Mouse (Mus musculus) common myeloid progenitor, adult 5-6 weeks (primary cell): ENCODE results near the gene Ubl4b. TPM values are rescaled to one million over a fixed set of nuclear protein-coding genes. Genes with fewer than 3 reads are reported as not detected.
A peak's percentile ranks its signal among the peaks of the same experiment; 100 is the strongest.

Source experiments
- ATAC-seq: replicated peaks from 2 replicates; pipeline ENCODE4 v1.8.0; 2016; ENCODE audit warnings: low read depth, mild to moderate bottlenecking, moderate TSS enrichment, inconsistent platforms; ENCODE audit not compliant: poor library complexity, severe bottlenecking
- total RNA-seq: library from RNA; stranded (forward); fragments of 200-1000, 187-1606 nt; gene quantifications from 2 replicates; pipeline ENCODE4 v1.2.3, GENCODE M21; 2017

The Ubl4b gene
- total RNA-seq, 1 experiment from 2014 or later = not detected

- peak; percentile 66 for ATAC-seq
Measured at GRCm38 (mm10) chr3:107571205-107571604, 16.3 kb upstream of the Ubl4b start.

- no peak for ATAC-seq
Measured at GRCm38 (mm10) chr3:107568721-107569120, 13.8 kb upstream of the Ubl4b start.

- no peak for ATAC-seq
Measured at GRCm38 (mm10) chr3:107567766-107568165, 12.9 kb upstream of the Ubl4b start.

GRCm38 (mm10) chr3:107565331-107565730, 10.5 kb upstream of the Ubl4b start:
- no peak for ATAC-seq

GRCm38 (mm10) chr3:107563880-107564279, 9.0 kb upstream of the Ubl4b start:
- ATAC-seq = no peak

GRCm38 (mm10) chr3:107562591-107562990, 7.7 kb upstream of the Ubl4b start:
- no peak for ATAC-seq

- no peak for ATAC-seq
Measured at GRCm38 (mm10) chr3:107562104-107562503, 7.2 kb upstream of the Ubl4b start.

- peak; percentile 96 for ATAC-seq
Measured at GRCm38 (mm10) chr3:107559183-107559582, 4.3 kb upstream of the Ubl4b start.

- ATAC-seq = 0 out of 2 replicates have a peak, but pooled peaks have one; percentile 10
Measured at GRCm38 (mm10) chr3:107558740-107559139, 3.9 kb upstream of the Ubl4b start.

GRCm38 (mm10) chr3:107550409-107551049, 4.3 kb downstream of the Ubl4b start:
- ATAC-seq = peak; percentile 73

GRCm38 (mm10) chr3:107546956-107547355, 7.9 kb downstream of the Ubl4b start:
- no peak for ATAC-seq

GRCm38 (mm10) chr3:107545716-107546412, 9.0 kb downstream of the Ubl4b start:
- no peak for ATAC-seq

GRCm38 (mm10) chr3:107545278-107545677, 9.6 kb downstream of the Ubl4b start:
- no peak for ATAC-seq

- ATAC-seq = no peak
Measured at GRCm38 (mm10) chr3:107543158-107544080, 11.5 kb downstream of the Ubl4b start.

- no peak for ATAC-seq
Measured at GRCm38 (mm10) chr3:107542584-107542983, 12.3 kb downstream of the Ubl4b start.

GRCm38 (mm10) chr3:107537504-107537889, 17.4 kb downstream of the Ubl4b start:
- ATAC-seq = no peak

- ATAC-seq = no peak
Measured at GRCm38 (mm10) chr3:107536810-107537503, 17.9 kb downstream of the Ubl4b start.

- ATAC-seq = no peak
Measured at GRCm38 (mm10) chr3:107534951-107535350, 19.9 kb downstream of the Ubl4b start.

GRCm38 (mm10) chr3:107533532-107533931, 21.3 kb downstream of the Ubl4b start:
- ATAC-seq = no peak

GRCm38 (mm10) chr3:107530581-107530980, 24.3 kb downstream of the Ubl4b start:
- ATAC-seq = no peak
